Mouse (Mus musculus) liver, adult 2 months (tissue): Measurements from ENCODE around the gene Gm28043.

Experiments
- CTCF ChIP-seq: fragments of 200-500 bp; IDR thresholded peaks from 2 replicates; pipeline ENCODE4 v1.5.1; 2011; ENCODE audit warnings: low read depth, low read length, control low read depth
- POLR2A ChIP-seq: fragments of 200-500 bp; IDR thresholded peaks from 2 replicates; pipeline ENCODE4 v1.6.1; 2011; ENCODE audit warnings: low read length, control low read depth; ENCODE audit not compliant: insufficient read depth; ENCODE audit errors: extremely low read depth

- TF ChIP-seq CTCF, result no peak
- TF ChIP-seq POLR2A, result no peak
These were observed 67.0 kb downstream of the Gm28043 start for GRCm38 (mm10) chr17:29681669-29682068.
